Comparison of ENCODE assay signal across 8 mouse cellular contexts in the genomic region with DNA sequence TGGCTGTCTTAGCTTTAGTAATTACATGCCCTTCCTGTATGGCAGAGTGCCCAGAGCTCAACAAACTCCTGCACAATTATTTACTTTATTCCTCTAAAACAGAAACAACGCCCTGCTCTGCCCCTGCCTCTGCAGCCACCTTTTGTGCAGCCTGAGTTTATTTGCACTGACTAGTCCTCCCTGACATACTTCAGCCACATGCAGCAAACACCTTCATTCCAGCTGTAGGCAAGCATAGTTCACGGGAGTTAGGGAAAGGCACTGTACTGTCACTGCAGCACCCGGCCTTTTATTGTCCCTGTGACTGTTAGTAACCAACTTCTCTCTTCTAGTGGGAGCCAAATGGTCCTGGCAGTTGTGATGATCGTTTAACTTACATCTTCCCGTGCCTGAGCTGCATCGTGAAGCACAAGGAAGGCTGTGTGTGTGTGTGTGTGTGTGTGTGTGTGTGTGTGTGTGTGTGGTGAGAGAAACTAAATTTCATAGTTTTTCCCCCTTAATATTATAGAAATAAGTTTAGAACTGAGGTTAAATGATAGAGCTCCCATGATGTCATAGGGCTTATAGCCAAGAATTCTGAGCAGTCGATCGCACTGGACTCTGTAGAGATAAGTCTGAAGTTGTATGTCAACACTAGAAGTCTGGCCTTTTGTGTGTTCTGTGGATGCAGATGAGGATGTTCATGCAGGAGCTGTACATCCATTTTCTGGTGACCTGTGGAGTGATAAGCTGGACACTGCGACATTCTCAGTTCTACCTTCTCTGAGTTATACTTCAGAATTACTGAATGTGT. TPM values are rescaled to one million over a fixed set of nuclear protein-coding genes. Genes with fewer than 3 reads are reported as not detected.
DNase-seq lines count a peak whose midpoint lies in the region; ATAC-seq and TF ChIP-seq lines count a peak whose summit lies in the region.

No protein-coding gene starts in this region.

- no peaks in the 10 kb centered on the region for H3K27me3 ChIP-seq in hindbrain, embryonic 16.5 days (replicated peaks; ENCODE audit: control insufficient read depth, insufficient read depth, low read length)
- H3K27me3 ChIP-seq in hindbrain, embryonic 11.5 days (ENCODE audit: control insufficient read depth, insufficient read depth, low read length) = no peaks in the 10 kb centered on the region
- H3K27me3 ChIP-seq in intestine, embryonic 16.5 days (replicated peaks; ENCODE audit: control insufficient read depth, insufficient read depth, low read length) = no peaks in the 10 kb centered on the region
- H3K27me3 ChIP-seq in hindbrain, embryonic 12.5 days = no peaks in the 10 kb centered on the region

- no peak overlapping the region for H3K4me2 ChIP-seq in hindbrain, embryonic 16.5 days (ENCODE audit: low read length)
- no peak overlapping the region for H3K4me2 ChIP-seq in hindbrain, embryonic 11.5 days (replicated peaks; ENCODE audit: low read depth, low read length)
- 0 out of 2 replicates have a peak overlapping the region, but pooled peaks have one; percentile 25 for H3K4me2 ChIP-seq in intestine, embryonic 16.5 days (ENCODE audit: low read depth, low read length)
- no peak overlapping the region for H3K4me2 ChIP-seq in hindbrain, embryonic 12.5 days (replicated peaks)

- H3K4me1 ChIP-seq in hindbrain, embryonic 16.5 days (ENCODE audit: control insufficient read depth, insufficient read depth, low read depth, low read length) = no peaks in the 10 kb centered on the region
- H3K4me1 ChIP-seq in hindbrain, embryonic 11.5 days (replicated peaks; ENCODE audit: control insufficient read depth, insufficient read depth, low read length) = no peaks in the 10 kb centered on the region
- H3K4me1 ChIP-seq in intestine, embryonic 16.5 days (ENCODE audit: control insufficient read depth, insufficient read depth, low read length) = peaks cover 9% of the 10 kb centered on the region
- H3K4me1 ChIP-seq in hindbrain, embryonic 12.5 days = no peaks in the 10 kb centered on the region

- H3K4me3 ChIP-seq in hindbrain, embryonic 16.5 days (ENCODE audit: low read length) = no peak overlapping the region
- H3K4me3 ChIP-seq in hindbrain, embryonic 11.5 days (ENCODE audit: low read depth, low read length) = no peak overlapping the region
- no peak overlapping the region for H3K4me3 ChIP-seq in intestine, embryonic 16.5 days (ENCODE audit: low read length)
- H3K4me3 ChIP-seq in hindbrain, embryonic 12.5 days = no peak overlapping the region

- 0 out of 2 replicates have a peak, but pooled peaks have one; percentile 31 for ATAC-seq in hindbrain, embryonic 16.5 days
- no peak for ATAC-seq in hindbrain, embryonic 11.5 days (ENCODE audit: low FRiP score)
- ATAC-seq in intestine, embryonic 16.5 days = peak; percentile 74
- no peak for ATAC-seq in hindbrain, embryonic 12.5 days (ENCODE audit: low FRiP score)

- no peak for DNase-seq in hindbrain, embryonic 11.5 days (ENCODE audit: low spot score)
- DNase-seq in brain, embryonic 14.5 days (ENCODE audit: low read depth) = peak; percentile 69
- peak; percentile 76 for DNase-seq in lung, postnatal 14 days
- no peak for DNase-seq in T-cell, adult 2 months (ENCODE audit: low spot score)
- DNase-seq in layer of hippocampus, adult 11-12 months (ENCODE audit: low spot score) = no peak

- H3K36me3 ChIP-seq in hindbrain, embryonic 16.5 days (ENCODE audit: control insufficient read depth, insufficient read depth, low read length) = no peaks in the 10 kb centered on the region
- H3K36me3 ChIP-seq in hindbrain, embryonic 11.5 days (ENCODE audit: control insufficient read depth, insufficient read depth, low read length) = no peaks in the 10 kb centered on the region
- H3K36me3 ChIP-seq in intestine, embryonic 16.5 days (ENCODE audit: control insufficient read depth, insufficient read depth, low read length) = no peaks in the 10 kb centered on the region
- 0 out of 2 replicates have a peak, but pooled peaks cover 9% of the 10 kb centered on the region for H3K36me3 ChIP-seq in hindbrain, embryonic 12.5 days

- no peaks in the 10 kb centered on the region for H3K9me3 ChIP-seq in hindbrain, embryonic 16.5 days (ENCODE audit: control insufficient read depth, low read length)
- H3K9me3 ChIP-seq in hindbrain, embryonic 11.5 days (ENCODE audit: control insufficient read depth, low read length) = no peaks in the 10 kb centered on the region
- H3K9me3 ChIP-seq in intestine, embryonic 16.5 days (ENCODE audit: control insufficient read depth, low read length) = no peaks in the 10 kb centered on the region
- H3K9me3 ChIP-seq in hindbrain, embryonic 12.5 days (replicated peaks) = no peaks in the 10 kb centered on the region

- no peak for TF ChIP-seq CTCF in brain, embryonic 14.5 days (IDR thresholded peaks at IDR 0.05; ENCODE audit: borderline replicate concordance, extremely low read depth, insufficient read depth, insufficient read length)

- 64% methylated on average over 9 of the region's 9 CpGs for WGBS in hindbrain, embryonic 16.5 days
- WGBS in hindbrain, embryonic 11.5 days = 88% methylated on average over 9 of the region's 9 CpGs
- 25% methylated on average over 9 of the region's 9 CpGs for WGBS in intestine, embryonic 16.5 days
- WGBS in hindbrain, embryonic 12.5 days = 83% methylated on average over 9 of the region's 9 CpGs

- no peak overlapping the region for H3K27ac ChIP-seq in hindbrain, embryonic 16.5 days (ENCODE audit: low read depth, low read length)
- H3K27ac ChIP-seq in hindbrain, embryonic 11.5 days (ENCODE audit: low read depth, low read length) = no peak overlapping the region
- peak overlapping the region; percentile 73 for H3K27ac ChIP-seq in intestine, embryonic 16.5 days (ENCODE audit: low read length)
- H3K27ac ChIP-seq in hindbrain, embryonic 12.5 days = no peak overlapping the region

- H3K9ac ChIP-seq in hindbrain, embryonic 16.5 days (ENCODE audit: low read depth, low read length) = no peak overlapping the region
- no peak overlapping the region for H3K9ac ChIP-seq in hindbrain, embryonic 11.5 days (ENCODE audit: low read depth, low read length)
- no peak overlapping the region for H3K9ac ChIP-seq in intestine, embryonic 16.5 days (ENCODE audit: low read depth, low read length)
- H3K9ac ChIP-seq in hindbrain, embryonic 12.5 days = no peak overlapping the region

- TF ChIP-seq POLR2A in brain, embryonic 14.5 days (IDR thresholded peaks at IDR 0.05; ENCODE audit: borderline replicate concordance, extremely low read depth, insufficient read depth, insufficient read length, poor library complexity, severe bottlenecking) = no peak

RNA-seq across cellular contexts. Expression of a gene that starts 59.5 kb away (rescaled TPM):
- 26.1 and 29.2 TPM in 2 replicates for polyA plus RNA-seq in hindbrain, embryonic 16.5 days (2015; fragmentation: Nextera tagmentation; extraction: Ambion mirVana)
- polyA plus RNA-seq in hindbrain, embryonic 11.5 days (2014; fragmentation: Nextera tagmentation; extraction: Ambion mirVana) = 16.3 and 21.3 TPM in 2 replicates
- 45.6 and 58.0 TPM in 2 replicates for polyA plus RNA-seq in brain, embryonic 14.5 days (2012; rRNA removed)
- polyA plus RNA-seq in intestine, embryonic 16.5 days (2015; fragmentation: Nextera tagmentation; extraction: Ambion mirVana) = 17.3 and 19.1 TPM in 2 replicates
- 16.4 and 20.0 TPM in 2 replicates for polyA plus RNA-seq in hindbrain, embryonic 12.5 days (2016; fragmentation: Nextera tagmentation; extraction: Ambion mirVana)

RNA-seq across cellular contexts. Expression of a gene that starts 59.7 kb away (rescaled TPM):
- 5.8 and 7.1 TPM in 2 replicates for polyA plus RNA-seq in hindbrain, embryonic 16.5 days (2015; fragmentation: Nextera tagmentation; extraction: Ambion mirVana)
- 0.60 and 0.98 TPM in 2 replicates for polyA plus RNA-seq in hindbrain, embryonic 11.5 days (2014; fragmentation: Nextera tagmentation; extraction: Ambion mirVana)
- polyA plus RNA-seq in brain, embryonic 14.5 days (2012; rRNA removed) = 1.9 and 2.5 TPM in 2 replicates
- polyA plus RNA-seq in intestine, embryonic 16.5 days (2015; fragmentation: Nextera tagmentation; extraction: Ambion mirVana) = 0.76 and 1.1 TPM in 2 replicates
- polyA plus RNA-seq in hindbrain, embryonic 12.5 days (2016; fragmentation: Nextera tagmentation; extraction: Ambion mirVana) = 2.6 TPM in 2 replicates

Comparison
In these comparisons a context has a peak if more than half of its experiments do, and no peak if none do; other contexts are left out.
1. ATAC-seq: peak in hindbrain, embryonic 16.5 days (single experiment) and intestine, embryonic 16.5 days (single experiment); none in hindbrain, embryonic 11.5 days (single experiment) and hindbrain, embryonic 12.5 days (single experiment).
2. DNase-seq: peak in brain, embryonic 14.5 days (single experiment) and lung, postnatal 14 days (single experiment); none in hindbrain, embryonic 11.5 days (single experiment), T-cell, adult 2 months (single experiment) and layer of hippocampus, adult 11-12 months (single experiment).